Mouse (Mus musculus): Measurements from ENCODE around the gene Ppdpf. TPM values are rescaled to one million over a fixed set of nuclear protein-coding genes. Genes with fewer than 3 reads are reported as not detected.

Gene Ppdpf
- polyA plus RNA-seq, 1 experiment = 46.1 TPM

DNA sequence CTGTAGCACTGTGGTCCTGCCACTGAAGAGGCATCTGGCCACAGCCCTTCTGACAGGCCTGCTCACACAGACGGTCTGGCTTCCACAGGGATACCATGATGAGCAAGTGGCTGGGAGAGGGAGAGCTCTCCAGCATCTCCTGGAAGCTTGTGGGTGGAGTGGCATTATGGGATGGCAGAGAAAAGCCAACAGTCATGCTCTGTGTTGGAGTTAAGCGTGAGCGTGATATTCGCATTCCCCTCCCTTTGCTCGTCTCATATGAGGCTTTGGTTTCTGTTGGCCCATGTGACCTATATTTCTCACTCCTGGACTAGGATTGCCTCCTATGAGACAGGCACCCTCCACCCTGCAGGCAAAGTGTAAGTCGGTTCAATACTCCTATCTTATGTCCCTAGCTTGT, 36.8 kb upstream of the Ppdpf start:
- TF ChIP-seq POLR2A (IDR thresholded peaks at IDR 0.05; ENCODE audit: borderline replicate concordance, low read depth, low read length) (no peak), CTCF (IDR thresholded peaks at IDR 0.05; ENCODE audit: low read depth, low read length) (no peak)
- H3K4me1 ChIP-seq (ENCODE audit: control insufficient read depth, insufficient read depth, low read length) = no peaks in the 10 kb centered on the region

DNA sequence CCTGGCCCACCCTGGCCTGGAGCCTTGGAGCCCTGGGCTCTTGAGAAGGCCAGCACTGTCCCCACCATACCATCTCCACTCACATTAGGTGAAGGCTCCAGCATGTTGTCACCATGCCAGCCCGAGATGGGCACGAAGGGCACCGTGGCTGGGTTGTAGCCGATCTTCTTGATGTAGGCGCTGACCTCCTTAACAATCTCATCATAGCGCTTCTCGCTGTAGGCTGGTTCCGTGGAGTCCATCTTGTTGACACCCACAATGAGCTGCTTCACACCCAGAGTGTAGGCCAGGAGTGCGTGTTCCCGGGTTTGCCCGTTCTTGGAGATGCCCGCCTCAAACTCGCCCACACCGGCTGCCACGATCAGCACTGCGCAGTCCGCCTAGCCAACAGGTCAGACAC, 34.3 kb upstream of the Ppdpf start:
- no peak overlapping the region for H3K4me3 ChIP-seq (ENCODE audit: insufficient read depth, low read length)
- peaks cover 2% of the 10 kb centered on the region for H3K4me1 ChIP-seq (ENCODE audit: control insufficient read depth, insufficient read depth, low read length)
- no peak overlapping the region for H3K27ac ChIP-seq (ENCODE audit: insufficient read depth, low read depth, low read length)
- no peak for TF ChIP-seq CTCF (IDR thresholded peaks at IDR 0.05; ENCODE audit: low read depth, low read length)
- TF ChIP-seq POLR2A (IDR thresholded peaks at IDR 0.05; ENCODE audit: borderline replicate concordance, low read depth, low read length) = no peak

More for the DNA sequence above, 36.8 kb upstream of the Ppdpf start:
- Histone ChIP-seq H3K27ac (ENCODE audit: insufficient read depth, low read depth, low read length) (no peak overlapping the region), H3K4me3 (ENCODE audit: insufficient read depth, low read length) (no peak overlapping the region)

DNA sequence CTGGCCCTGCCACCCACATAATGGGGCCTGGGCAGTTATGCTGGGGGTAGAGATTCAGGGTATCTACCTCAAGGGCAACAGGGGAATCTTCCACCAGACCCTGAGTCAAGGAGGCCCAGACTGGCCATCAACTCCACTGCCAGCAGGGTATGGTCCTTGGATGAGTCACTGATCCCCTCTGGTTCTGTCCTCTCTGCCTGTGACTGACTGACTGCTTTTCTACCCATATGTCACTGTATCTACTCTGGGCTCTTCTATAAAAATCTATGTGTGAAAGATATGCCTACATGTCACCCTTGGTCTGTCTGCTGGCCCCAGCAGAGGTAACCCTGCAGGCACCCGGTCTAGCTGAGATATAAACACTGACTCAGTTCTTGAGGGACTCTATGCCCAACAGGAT, 33.9 kb upstream of the Ppdpf start:
- no peak for TF ChIP-seq POLR2A (IDR thresholded peaks at IDR 0.05; ENCODE audit: borderline replicate concordance, low read depth, low read length)
- no peak for TF ChIP-seq CTCF (IDR thresholded peaks at IDR 0.05; ENCODE audit: low read depth, low read length)
- no peak overlapping the region for H3K27ac ChIP-seq (ENCODE audit: insufficient read depth, low read depth, low read length)
- peaks cover 4% of the 10 kb centered on the region for H3K4me1 ChIP-seq (ENCODE audit: control insufficient read depth, insufficient read depth, low read length)
- no peak overlapping the region for H3K4me3 ChIP-seq (ENCODE audit: insufficient read depth, low read length)

DNA sequence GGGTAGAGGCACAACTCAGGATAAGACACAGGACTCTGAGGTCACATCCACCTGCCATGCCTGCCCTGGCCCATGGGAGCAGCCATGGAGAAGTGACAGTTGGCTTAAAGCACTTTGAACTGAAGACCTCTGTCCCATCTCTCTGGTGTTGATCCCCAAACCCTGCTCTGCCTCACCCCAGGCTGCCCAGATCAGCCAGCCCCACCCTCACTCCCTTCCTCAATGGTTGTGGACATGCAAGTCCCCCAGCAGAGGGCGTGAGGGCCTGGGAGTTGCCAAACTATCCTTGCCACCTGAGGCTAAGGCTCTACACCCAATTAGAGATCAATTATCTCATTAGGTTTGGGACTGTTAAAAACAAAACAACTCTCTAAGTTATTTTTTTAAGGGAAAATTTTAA, 33.2 kb upstream of the Ppdpf start:
- Histone ChIP-seq H3K4me1 (ENCODE audit: control insufficient read depth, insufficient read depth, low read length) (peaks cover 4% of the 10 kb centered on the region), H3K4me3 (ENCODE audit: insufficient read depth, low read length) (no peak overlapping the region)

DNA sequence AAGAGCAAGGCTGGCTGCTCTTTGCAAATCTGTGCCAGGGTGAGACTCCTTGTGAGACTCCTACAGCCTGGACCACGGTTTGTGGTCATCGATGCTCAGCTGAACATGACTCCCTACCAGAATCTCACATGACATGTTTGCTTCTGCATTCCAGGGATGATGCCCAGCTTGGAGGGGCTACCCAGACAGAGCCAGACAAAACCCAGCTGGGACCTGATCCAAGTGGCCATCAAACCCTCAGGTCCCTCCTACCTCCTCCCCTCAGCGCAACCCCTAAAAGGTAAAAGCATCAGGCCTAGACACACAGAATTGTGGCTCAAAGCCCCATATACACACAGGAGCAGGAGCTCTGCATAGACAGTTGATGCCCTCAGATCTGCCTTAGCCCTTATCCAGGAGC, 32.7 kb upstream of the Ppdpf start:
- Histone ChIP-seq H3K4me1 (ENCODE audit: control insufficient read depth, insufficient read depth, low read length) (peaks cover 4% of the 10 kb centered on the region), H3K27ac (ENCODE audit: insufficient read depth, low read depth, low read length) (no peak overlapping the region), H3K4me3 (ENCODE audit: insufficient read depth, low read length) (no peak overlapping the region)
- TF ChIP-seq POLR2A (IDR thresholded peaks at IDR 0.05; ENCODE audit: borderline replicate concordance, low read depth, low read length) = no peak
- no peak for TF ChIP-seq CTCF (IDR thresholded peaks at IDR 0.05; ENCODE audit: low read depth, low read length)

More for the DNA sequence above, 33.2 kb upstream of the Ppdpf start:
- H3K27ac ChIP-seq (ENCODE audit: insufficient read depth, low read depth, low read length) = no peak overlapping the region
- TF ChIP-seq CTCF (IDR thresholded peaks at IDR 0.05; ENCODE audit: low read depth, low read length) (no peak), POLR2A (IDR thresholded peaks at IDR 0.05; ENCODE audit: borderline replicate concordance, low read depth, low read length) (no peak)

DNA sequence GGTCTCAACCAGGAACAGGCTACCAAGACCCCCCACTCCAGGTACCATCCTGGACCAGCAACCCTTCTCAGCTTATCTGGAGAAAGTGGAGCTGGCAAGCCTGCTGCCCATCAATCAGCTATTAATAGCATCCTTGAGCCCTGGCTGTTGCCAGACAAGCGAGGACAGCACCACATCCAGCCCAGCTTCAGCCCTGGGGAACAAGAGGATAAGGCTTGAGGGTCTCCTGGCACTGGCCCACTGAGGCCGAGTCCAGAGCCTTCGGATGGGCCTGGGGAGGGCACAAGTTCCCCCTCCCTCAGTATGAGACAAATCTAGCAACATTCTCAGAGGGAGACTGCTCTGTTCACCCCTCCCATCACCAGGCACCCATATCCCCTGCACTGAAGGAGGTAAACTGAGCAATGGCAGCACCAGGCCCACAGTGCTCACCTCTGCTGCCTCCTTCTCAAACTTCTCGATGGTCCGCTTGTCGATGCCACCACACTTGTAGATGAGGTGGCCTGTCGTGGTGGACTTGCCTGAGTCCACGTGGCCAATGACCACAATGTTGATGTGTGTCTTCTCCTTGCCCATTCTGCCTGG, 32.1 kb upstream of the Ppdpf start:
- Histone ChIP-seq H3K27ac (ENCODE audit: insufficient read depth, low read depth, low read length) (no peak overlapping the region), H3K4me3 (ENCODE audit: insufficient read depth, low read length) (no peak overlapping the region), H3K4me1 (ENCODE audit: control insufficient read depth, insufficient read depth, low read length) (peaks cover 4% of the 10 kb centered on the region)
- TF ChIP-seq CTCF (IDR thresholded peaks at IDR 0.05; ENCODE audit: low read depth, low read length) (no peak), POLR2A (IDR thresholded peaks at IDR 0.05; ENCODE audit: borderline replicate concordance, low read depth, low read length) (no peak)

DNA sequence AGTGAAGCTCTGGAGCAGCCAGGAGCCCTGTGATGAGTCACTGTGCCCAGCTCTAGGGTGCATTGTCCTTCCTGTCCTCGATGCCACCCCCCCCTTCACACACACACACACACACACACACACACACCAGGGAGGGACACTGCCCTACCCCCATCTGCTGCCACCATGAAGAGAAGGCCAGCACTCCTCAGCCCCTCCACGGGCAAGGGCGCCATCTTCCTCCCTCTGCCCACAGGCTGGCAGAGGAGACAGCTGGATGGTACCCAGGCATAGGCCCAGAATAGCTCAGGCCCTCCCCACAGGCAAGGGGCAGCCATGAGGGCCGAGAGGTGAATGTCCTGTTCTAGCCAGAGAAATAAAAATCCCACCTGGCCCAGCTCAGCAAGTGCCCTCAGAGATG, 31.2 kb upstream of the Ppdpf start:
- peaks cover 4% of the 10 kb centered on the region for H3K4me1 ChIP-seq (ENCODE audit: control insufficient read depth, insufficient read depth, low read length)
- H3K27ac ChIP-seq (ENCODE audit: insufficient read depth, low read depth, low read length) = no peak overlapping the region
- TF ChIP-seq POLR2A (IDR thresholded peaks at IDR 0.05; ENCODE audit: borderline replicate concordance, low read depth, low read length) = no peak
- TF ChIP-seq CTCF (IDR thresholded peaks at IDR 0.05; ENCODE audit: low read depth, low read length) = no peak

DNA sequence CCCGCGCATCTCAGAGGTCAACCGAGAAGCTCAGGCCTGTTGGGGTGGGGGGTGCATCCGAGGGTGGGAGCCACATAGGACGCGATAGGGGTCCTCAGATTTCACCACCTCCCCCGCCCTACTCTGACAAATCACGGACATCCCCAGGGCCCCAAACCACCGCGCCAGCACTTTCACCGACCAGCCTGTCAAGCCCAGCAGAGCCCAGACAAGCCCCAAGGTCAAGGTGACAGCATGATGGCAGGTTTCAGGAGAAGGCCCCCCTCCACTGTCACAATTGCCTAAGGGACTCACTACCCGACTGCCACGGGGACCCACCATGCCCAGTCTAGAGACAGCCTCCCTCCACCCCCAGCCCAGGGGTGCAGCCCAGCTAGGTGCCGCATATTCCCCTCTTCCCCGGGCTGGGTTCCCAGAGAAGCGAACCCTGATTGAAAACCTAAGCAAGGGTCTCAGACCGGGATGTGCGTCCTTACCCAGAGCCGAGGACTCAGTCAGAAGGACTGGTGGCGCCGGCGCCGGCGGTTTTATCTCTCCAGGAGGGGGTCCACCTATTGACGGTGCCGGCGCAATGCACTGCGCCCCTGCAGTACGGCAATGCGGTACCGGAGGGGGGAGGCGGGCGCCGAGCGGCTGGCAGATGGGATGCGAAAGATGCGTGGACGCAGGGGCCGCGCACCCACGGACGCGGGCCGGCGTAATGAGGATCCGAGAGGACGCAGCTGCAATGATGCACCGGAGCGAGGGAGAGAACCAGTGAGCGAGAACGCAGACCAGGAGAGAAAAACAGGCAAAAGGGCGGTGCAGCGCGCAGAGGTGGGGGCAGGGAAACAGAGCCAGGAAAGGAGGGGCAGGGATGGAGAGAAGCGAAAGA, 30.6 kb upstream of the Ppdpf start, which contains the start of gene Eef1a2:
Eef1a2 (minus strand) TSS at position 767 of the 874 bp plus-strand sequence.
- Histone ChIP-seq H3K4me3 (ENCODE audit: insufficient read depth, low read length) (no peak within 1 kb of the TSS), H3K4me1 (ENCODE audit: control insufficient read depth, insufficient read depth, low read length) (peaks cover 4% of the 10 kb centered on the region), H3K27ac (ENCODE audit: insufficient read depth, low read depth, low read length) (no peak within 1 kb of the TSS)
- TF ChIP-seq POLR2A (IDR thresholded peaks at IDR 0.05; ENCODE audit: borderline replicate concordance, low read depth, low read length) (no peak), CTCF (IDR thresholded peaks at IDR 0.05; ENCODE audit: low read depth, low read length) (no peak)

More for the DNA sequence above, 31.2 kb upstream of the Ppdpf start:
- no peak overlapping the region for H3K4me3 ChIP-seq (ENCODE audit: insufficient read depth, low read length)

DNA sequence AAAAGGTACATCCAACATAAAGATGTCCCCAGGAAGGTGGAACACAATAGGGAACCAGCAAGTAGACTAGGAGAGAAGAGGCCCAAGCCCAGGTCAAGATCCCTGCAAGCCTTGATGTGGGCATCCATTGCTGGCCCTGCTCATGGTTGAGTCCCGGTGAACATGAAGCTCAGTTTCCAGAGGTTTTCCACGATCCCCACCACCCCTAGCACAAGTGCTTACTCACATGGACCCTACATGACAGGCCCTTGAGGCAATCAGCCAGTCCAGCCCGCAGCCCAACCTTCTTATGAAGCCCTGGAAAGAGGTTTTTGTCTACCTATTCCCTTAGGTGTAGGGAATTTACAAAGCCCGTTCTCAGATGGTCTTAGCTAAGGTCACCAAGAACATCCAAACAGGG, 29.9 kb upstream of the Ppdpf start:
- no peak overlapping the region for H3K4me3 ChIP-seq (ENCODE audit: insufficient read depth, low read length)
- TF ChIP-seq CTCF (IDR thresholded peaks at IDR 0.05; ENCODE audit: low read depth, low read length) (no peak), POLR2A (IDR thresholded peaks at IDR 0.05; ENCODE audit: borderline replicate concordance, low read depth, low read length) (no peak)
- peaks cover 4% of the 10 kb centered on the region for H3K4me1 ChIP-seq (ENCODE audit: control insufficient read depth, insufficient read depth, low read length)
- H3K27ac ChIP-seq (ENCODE audit: insufficient read depth, low read depth, low read length) = no peak overlapping the region

DNA sequence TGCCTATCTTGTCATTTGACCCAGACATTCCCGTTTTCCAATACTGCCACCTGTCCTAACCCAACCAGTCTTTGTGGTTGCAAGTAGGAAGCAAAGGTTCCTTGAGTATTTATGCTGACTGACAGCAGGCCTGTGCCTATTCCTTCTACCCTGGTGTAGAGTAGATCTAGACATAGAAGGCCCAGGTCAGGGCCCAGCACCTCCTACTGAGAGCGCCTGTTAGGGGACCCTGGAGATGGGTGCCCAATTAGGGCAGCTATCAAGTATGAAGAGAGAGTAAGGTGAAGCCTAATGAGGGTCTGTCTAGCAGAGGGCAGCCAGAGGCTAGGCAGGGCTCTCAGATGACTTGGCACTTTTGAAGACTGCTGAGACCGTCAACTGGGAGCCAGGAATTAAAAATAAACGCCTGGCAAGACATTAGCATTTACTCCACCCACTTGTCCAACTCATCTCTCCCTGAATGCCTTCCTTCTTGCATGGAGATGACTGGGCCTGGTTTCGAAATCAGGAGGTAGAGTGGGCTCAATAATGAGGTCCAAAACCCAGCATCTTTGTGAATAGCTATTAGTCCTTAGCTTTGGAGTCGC, 29.2 kb upstream of the Ppdpf start:
- Histone ChIP-seq H3K27ac (ENCODE audit: insufficient read depth, low read depth, low read length) (no peak overlapping the region), H3K4me3 (ENCODE audit: insufficient read depth, low read length) (no peak overlapping the region), H3K4me1 (ENCODE audit: control insufficient read depth, insufficient read depth, low read length) (peaks cover 4% of the 10 kb centered on the region)
- TF ChIP-seq CTCF (IDR thresholded peaks at IDR 0.05; ENCODE audit: low read depth, low read length) (no peak), POLR2A (IDR thresholded peaks at IDR 0.05; ENCODE audit: borderline replicate concordance, low read depth, low read length) (no peak)
